Mouse (Mus musculus) kidney, adult 2 months (tissue): ENCODE measurements at regions not wholly inside any gene's neighbourhood (a gene's known extent, or its start where the extent isn't known, plus 50 kb on each side); places are given as distances from the start of the nearest gene placed in this dataset.

Experiments used
- CTCF ChIP-seq: fragments of 200-500 bp; conservative IDR thresholded peaks from 2 replicates; pipeline ENCODE4 v1.5.1; 2011; ENCODE audit warnings: low read depth, mild to moderate bottlenecking, control low read depth, low read length, moderate library complexity, mixed read lengths; ENCODE audit not compliant: insufficient read depth, insufficient read length
- POLR2A ChIP-seq: fragments of 200-500 bp; IDR thresholded peaks from one replicate; pipeline ENCODE4 v1.6.1; 2011; ENCODE audit warnings: low read depth, low read length, control low read depth

GRCm38 (mm10) chr15:63288534-63288933, 556.4 kb downstream of the Gsdmc2 start:
- TF ChIP-seq CTCF (no peak), POLR2A (no peak)
